Mouse (Mus musculus) G1E (cell line): ENCODE measurements around the gene Gsk3a. TPM values are rescaled to one million over a fixed set of nuclear protein-coding genes. Genes with fewer than 3 reads are reported as not detected.

Experiments
- ATAC-seq: 2 replicates; pipeline ENCODE4 v1.8.0; 2016; ENCODE audit warnings: mild to moderate bottlenecking; ENCODE audit not compliant: insufficient number of reproducible peaks, poor library complexity, low FRiP score, severe bottlenecking; ENCODE audit errors: extremely low read depth
- DNase-seq: peaks from one replicate; pipeline ENCODE4 v3.0.0; 2012; ENCODE audit warnings: low spot score
- H3K27me3 ChIP-seq: 2 replicates; pipeline ENCODE4 v1.6.1; 2012; ENCODE audit warnings: mild to moderate bottlenecking, low read length, inconsistent platforms; ENCODE audit not compliant: insufficient read depth
- H3K36me3 ChIP-seq: replicated peaks from 2 replicates; pipeline ENCODE3; 2012; ENCODE audit warnings: mild to moderate bottlenecking, inconsistent platforms
- H3K4me1 ChIP-seq: 2 replicates; pipeline ENCODE4 v1.6.1; 2012; ENCODE audit warnings: low read depth, low read length, inconsistent platforms, mixed read lengths; ENCODE audit not compliant: insufficient read depth
- H3K4me3 ChIP-seq: 2 replicates; pipeline ENCODE4 v1.5.1; 2012; ENCODE audit warnings: low read depth, mild to moderate bottlenecking, inconsistent platforms, low read length, moderate library complexity, mixed read lengths
- H3K9me3 ChIP-seq: replicated peaks from 2 replicates; pipeline ENCODE4 v1.6.1; 2012; ENCODE audit warnings: inconsistent platforms
- CTCF ChIP-seq: IDR thresholded peaks from 2 replicates; pipeline ENCODE4 v1.5.1; 2012; ENCODE audit warnings: low read depth, low read length, inconsistent platforms, mixed read lengths
- GATA1 ChIP-seq: IDR thresholded peaks from 2 replicates; pipeline ENCODE4 v1.6.1; 2012; ENCODE audit warnings: borderline replicate concordance, low read length, inconsistent platforms, mixed read lengths
- GATA2 ChIP-seq: IDR thresholded peaks from 2 replicates; pipeline ENCODE4 v1.6.1; 2012; ENCODE audit warnings: low read depth, low read length, inconsistent platforms, borderline replicate concordance
- POLR2AphosphoS5 ChIP-seq: IDR thresholded peaks from 2 replicates; pipeline ENCODE4 v1.6.1; 2012; ENCODE audit warnings: low read depth, low read length, inconsistent platforms; ENCODE audit not compliant: insufficient replicate concordance
- TAL1 ChIP-seq: conservative IDR thresholded peaks from 2 replicates; pipeline ENCODE4 v1.6.1; 2012; ENCODE audit warnings: low read depth, low read length, inconsistent platforms, mixed read lengths
- polyA plus RNA-seq: library from polyadenylated mRNA; stranded (reverse); fragments of >175 nt; gene quantifications from 2 replicates; pipeline ENCODE4 v1.2.3, GENCODE M21; 2012
- total RNA-seq, 2 experiments: library from RNA; stranded (forward) in 1 of 2; stranded (reverse) in 1 of 2; fragments of 200-1000 nt in 1 of 2; fragments of >200 nt in 1 of 2; fragmentation: Nextera tagmentation in 1 of 2; gene quantifications; 2 replicates each; pipeline ENCODE4 v1.2.3; 2014 to 2017

The Gsk3a gene
- total and polyA plus RNA-seq, 3 experiments: 38.9 to 154 (median 107) TPM

- H3K36me3 ChIP-seq: no peaks in the 10 kb centered on the region
- no peaks in the 10 kb centered on the region for H3K27me3 ChIP-seq
- H3K4me3 ChIP-seq: no peak overlapping the region
- H3K4me1 ChIP-seq: peaks cover 26% of the 10 kb centered on the region
- no peak for TF ChIP-seq GATA1
- TF ChIP-seq GATA2: no peak
- no peak for TF ChIP-seq CTCF
- no peak for ATAC-seq
- no peak for DNase-seq
- H3K9me3 ChIP-seq: no peaks in the 10 kb centered on the region
These were observed 26.6 kb upstream of the Gsk3a start for GRCm38 (mm10) chr7:25263968-25264870.

- H3K36me3 ChIP-seq: no peaks in the 10 kb centered on the region
- H3K27me3 ChIP-seq: peaks cover 6% of the 10 kb centered on the region
- no peak overlapping the region for H3K4me3 ChIP-seq
- H3K4me1 ChIP-seq: peaks cover 14% of the 10 kb centered on the region
- ATAC-seq (no peak), DNase-seq (no peak)
- no peak for TF ChIP-seq GATA1
- no peaks in the 10 kb centered on the region for H3K9me3 ChIP-seq
These were observed 24.2 kb upstream of the Gsk3a start for GRCm38 (mm10) chr7:25261896-25262295.

- peaks cover 14% of the 10 kb centered on the region for H3K27me3 ChIP-seq
- H3K9me3 ChIP-seq: no peaks in the 10 kb centered on the region
- H3K4me1 ChIP-seq: peaks cover 36% of the 10 kb centered on the region
- ATAC-seq (no peak), DNase-seq (no peak)
- TF ChIP-seq GATA2 (no peak), POLR2AphosphoS5 (no peak), CTCF (no peak), TAL1 (no peak), GATA1 (no peak)
- H3K36me3 ChIP-seq: peaks cover 13% of the 10 kb centered on the region
- H3K4me3 ChIP-seq: no peak overlapping the region
These were observed 14.2 kb upstream of the Gsk3a start for GRCm38 (mm10) chr7:25251822-25252221.

- H3K27me3 ChIP-seq: peaks cover 12% of the 10 kb centered on the region
- DNase-seq: no peak
- H3K4me3 ChIP-seq: peak overlapping the region; percentile 94; the same call in 1 of the 2 replicates
- TF ChIP-seq CTCF (no peak), TAL1 (no peak), GATA2 (no peak), GATA1 (no peak), POLR2AphosphoS5 (no peak)
- peaks cover 19% of the 10 kb centered on the region for H3K36me3 ChIP-seq
- no peak for ATAC-seq
- H3K4me1 ChIP-seq: peaks cover 42% of the 10 kb centered on the region
- H3K9me3 ChIP-seq: no peaks in the 10 kb centered on the region
These were observed 13.6 kb upstream of the Gsk3a start for GRCm38 (mm10) chr7:25251071-25251791.

DNA sequence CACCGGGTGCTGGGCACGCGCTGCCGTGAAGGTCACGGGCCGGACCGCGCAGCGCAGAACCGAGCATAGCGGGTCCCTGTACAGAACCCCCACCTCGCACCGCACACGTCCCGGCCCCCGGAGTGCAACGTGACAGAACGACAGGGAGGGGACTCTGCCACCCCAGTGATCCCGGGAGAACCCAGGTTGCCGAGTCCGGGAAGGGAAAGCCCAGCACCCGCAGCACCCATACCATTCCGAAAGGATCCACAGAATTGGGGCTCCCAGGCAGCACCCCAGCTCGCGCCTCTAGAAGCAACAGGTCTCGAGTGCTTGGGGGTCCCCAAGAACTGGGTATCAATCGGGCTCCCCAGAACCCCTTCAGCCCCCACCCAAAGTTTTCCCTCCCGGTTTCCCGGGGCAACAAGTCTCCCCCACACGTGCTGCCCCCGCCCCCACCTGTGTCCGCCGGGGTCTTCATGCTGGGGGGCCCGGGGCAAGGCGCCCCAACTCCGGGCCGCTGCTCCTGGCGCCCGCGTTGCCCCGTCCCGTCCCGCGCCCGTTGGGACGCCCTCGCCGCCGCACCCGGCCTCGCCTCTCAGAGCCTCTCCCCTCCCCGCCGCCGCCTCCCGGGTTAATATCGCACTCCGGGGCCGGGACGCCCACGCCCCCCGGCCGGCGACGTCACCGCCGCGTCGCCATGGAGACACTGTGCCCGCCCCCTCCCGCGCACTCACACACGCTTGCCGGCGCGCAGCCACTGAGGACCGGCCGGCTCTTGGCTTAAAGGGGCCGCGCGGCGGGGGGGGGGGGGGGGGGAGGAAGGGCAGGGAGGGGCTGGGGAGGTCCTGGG, 12.7 kb upstream of the Gsk3a start, which contains the start of gene Erf:
Erf (minus strand) TSS at position 621 of the 832 bp plus-strand sequence.
- Histone ChIP-seq H3K4me3 (peak within 1 kb of the TSS; percentile 94), H3K36me3 (peaks cover 27% of the 10 kb centered on the region), H3K4me1 (peaks cover 51% of the 10 kb centered on the region), H3K9me3 (no peaks in the 10 kb centered on the region), H3K27me3 (peaks cover 7% of the 10 kb centered on the region)
- TF ChIP-seq POLR2AphosphoS5 (no peak), GATA2 (no peak), CTCF (no peak), TAL1 (no peak), GATA1 (no peak)
- ATAC-seq: peak; percentile 79
- peak; percentile 90 for DNase-seq
